Mouse (Mus musculus) embryonic facial prominence, embryonic 13.5 days (tissue): ENCODE measurements at regions not wholly inside any gene's neighbourhood (a gene's known extent, or its start where the extent isn't known, plus 50 kb on each side); places are given as distances from the start of the nearest gene placed in this dataset.

ENCODE experiments used
- ATAC-seq: fragments of 200-750 bp; cut with Nextera tagmentation; 2 replicates; pipeline ENCODE4 v1.8.0; 2017; ENCODE audit warnings: low read depth; ENCODE audit not compliant: insufficient number of reproducible peaks, insufficient read depth, low FRiP score, low TSS enrichment
- H3K27ac ChIP-seq: fragments of 300-500 bp; sonication (generic); 2 replicates; pipeline ENCODE4 v1.5.1; 2015; ENCODE audit warnings: moderate library complexity, mild to moderate bottlenecking, inconsistent platforms
- H3K27me3 ChIP-seq: fragments of 300-500 bp; sonication (generic); 2 replicates; pipeline ENCODE4 v1.6.1; 2015; ENCODE audit warnings: mild to moderate bottlenecking, inconsistent platforms
- H3K36me3 ChIP-seq: fragments of 300-500 bp; sonication (generic); 2 replicates; pipeline ENCODE4 v1.6.1; 2015; ENCODE audit warnings: mild to moderate bottlenecking, inconsistent platforms
- H3K4me1 ChIP-seq: fragments of 300-500 bp; sonication (generic); 2 replicates; pipeline ENCODE4 v1.6.1; 2015; ENCODE audit warnings: inconsistent platforms
- H3K4me2 ChIP-seq: fragments of 300-500 bp; sonication (generic); 2 replicates; pipeline ENCODE4 v1.6.1; 2015; ENCODE audit warnings: moderate library complexity, mild to moderate bottlenecking, inconsistent platforms
- H3K4me3 ChIP-seq: fragments of 300-500 bp; sonication (generic); 2 replicates; pipeline ENCODE4 v1.5.1; 2015; ENCODE audit warnings: mild to moderate bottlenecking, inconsistent platforms
- H3K9ac ChIP-seq: fragments of 300-500 bp; sonication (generic); 2 replicates; pipeline ENCODE4 v1.6.1; 2015; ENCODE audit warnings: mild to moderate bottlenecking, inconsistent platforms
- H3K9me3 ChIP-seq: fragments of 300-500 bp; sonication (generic); 2 replicates; pipeline ENCODE4 v1.6.1; 2016; ENCODE audit warnings: inconsistent platforms
- WGBS: fragments of 180-500 bp; shearing (Covaris S2); methylation state at CpG from one replicate; pipeline ENCODE4 v1.1.7; 2015; ENCODE audit warnings: mixed read lengths; 5-methylcytosine and 5-hydroxymethylcytosine counted together

DNA sequence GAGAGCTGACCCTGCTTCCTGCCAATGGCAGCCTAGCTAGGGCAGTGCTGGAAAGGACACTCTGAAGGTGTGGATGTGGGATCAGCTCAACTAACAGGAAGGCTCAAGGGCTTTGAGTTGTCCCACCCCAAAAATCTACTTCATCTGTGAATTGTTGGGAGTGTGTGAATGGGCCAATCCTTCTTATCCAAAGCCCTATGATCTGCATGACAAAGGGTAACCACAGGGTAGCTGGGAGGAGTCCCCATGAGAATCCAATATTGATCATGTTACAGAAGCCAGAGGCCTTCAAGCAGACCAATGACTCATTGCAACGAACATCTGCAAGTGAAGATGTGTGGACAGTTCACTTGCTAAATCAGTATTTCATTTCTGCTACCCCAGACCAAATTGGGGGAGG, 51.1 kb upstream of the Adra1b start:
- H3K27me3 ChIP-seq = no peaks in the 10 kb centered on the region
- no peaks in the 10 kb centered on the region for H3K4me1 ChIP-seq
- no peak overlapping the region for H3K9ac ChIP-seq
- peaks cover 4% of the 10 kb centered on the region; the same call in 1 of the 2 replicates for H3K9me3 ChIP-seq
- no peak overlapping the region for H3K4me2 ChIP-seq
- ATAC-seq = no peak
- no peak overlapping the region for H3K27ac ChIP-seq
- H3K36me3 ChIP-seq = no peaks in the 10 kb centered on the region
- H3K4me3 ChIP-seq = no peak overlapping the region
- 59% methylated on average over 1 of the region's 1 CpGs for WGBS

DNA sequence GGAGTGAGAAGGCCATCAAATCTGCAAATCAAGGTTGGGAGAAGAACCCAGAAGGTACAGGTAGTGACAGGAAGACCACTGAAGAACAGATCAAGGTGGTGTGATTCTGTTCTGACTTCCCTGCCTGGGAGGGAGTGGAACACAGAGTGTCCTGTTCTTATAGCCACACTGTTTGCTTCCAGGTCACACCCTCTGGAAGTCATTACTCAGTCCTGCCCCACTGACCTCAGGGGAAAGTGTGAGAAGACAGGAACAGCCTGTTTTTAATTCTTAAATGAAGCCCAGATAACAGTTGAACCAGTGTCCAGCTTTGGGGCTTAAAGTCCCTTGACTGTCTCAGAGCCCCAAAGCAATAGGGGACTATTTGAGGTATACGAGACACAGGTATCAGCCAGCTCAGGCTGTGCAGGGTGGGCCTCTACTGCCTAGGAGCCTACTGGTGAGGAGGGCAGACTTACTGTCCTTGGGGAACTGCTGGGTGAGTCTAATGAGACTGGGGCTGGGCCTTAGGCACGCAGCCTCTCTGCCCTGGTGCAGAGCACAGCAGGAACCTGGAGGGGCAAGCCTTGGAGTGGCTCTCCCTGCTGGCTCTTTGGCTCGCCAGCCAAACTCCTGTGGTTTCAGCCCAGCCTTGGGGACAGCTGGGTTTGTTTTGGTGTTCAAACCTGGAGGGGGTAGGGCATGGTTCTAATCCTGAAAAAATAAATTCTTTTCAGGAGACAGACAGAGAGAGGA, 57.4 kb upstream of the Adra1b start:
- Histone ChIP-seq H3K36me3 (no peaks in the 10 kb centered on the region), H3K4me2 (no peak overlapping the region), H3K4me1 (peaks cover 5% of the 10 kb centered on the region; the same call in 1 of the 2 replicates), H3K9ac (no peak overlapping the region), H3K9me3 (no peaks in the 10 kb centered on the region), H3K4me3 (no peak overlapping the region), H3K27ac (no peak overlapping the region), H3K27me3 (no peaks in the 10 kb centered on the region)
- WGBS = 25% methylated on average over 3 of the region's 3 CpGs
- ATAC-seq = no peak

DNA sequence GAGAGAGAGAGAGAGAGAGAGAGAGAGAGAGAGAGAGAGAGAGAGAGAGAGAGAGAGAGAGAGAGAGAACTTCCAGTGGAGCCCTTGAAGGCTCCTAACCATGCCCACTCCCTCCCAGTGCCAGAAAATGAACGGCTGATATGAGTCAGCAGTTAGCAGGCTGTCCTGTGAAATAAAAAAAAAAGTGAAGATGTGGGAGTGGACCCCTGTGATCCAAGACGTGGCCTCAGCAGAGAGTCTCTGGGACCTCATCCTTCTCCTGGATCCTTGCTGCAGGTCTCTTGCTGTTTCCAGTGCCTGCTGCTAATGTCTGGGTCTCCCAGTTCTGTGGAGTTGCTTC, 57.9 kb upstream of the Adra1b start:
- Histone ChIP-seq H3K9me3 (no peaks in the 10 kb centered on the region), H3K9ac (no peak overlapping the region), H3K36me3 (no peaks in the 10 kb centered on the region), H3K27me3 (no peaks in the 10 kb centered on the region), H3K4me2 (no peak overlapping the region), H3K27ac (no peak overlapping the region), H3K4me3 (no peak overlapping the region), H3K4me1 (peaks cover 5% of the 10 kb centered on the region; the same call in 1 of the 2 replicates)
- no peak for ATAC-seq
- WGBS = 32% methylated on average over 2 of the region's 2 CpGs

DNA sequence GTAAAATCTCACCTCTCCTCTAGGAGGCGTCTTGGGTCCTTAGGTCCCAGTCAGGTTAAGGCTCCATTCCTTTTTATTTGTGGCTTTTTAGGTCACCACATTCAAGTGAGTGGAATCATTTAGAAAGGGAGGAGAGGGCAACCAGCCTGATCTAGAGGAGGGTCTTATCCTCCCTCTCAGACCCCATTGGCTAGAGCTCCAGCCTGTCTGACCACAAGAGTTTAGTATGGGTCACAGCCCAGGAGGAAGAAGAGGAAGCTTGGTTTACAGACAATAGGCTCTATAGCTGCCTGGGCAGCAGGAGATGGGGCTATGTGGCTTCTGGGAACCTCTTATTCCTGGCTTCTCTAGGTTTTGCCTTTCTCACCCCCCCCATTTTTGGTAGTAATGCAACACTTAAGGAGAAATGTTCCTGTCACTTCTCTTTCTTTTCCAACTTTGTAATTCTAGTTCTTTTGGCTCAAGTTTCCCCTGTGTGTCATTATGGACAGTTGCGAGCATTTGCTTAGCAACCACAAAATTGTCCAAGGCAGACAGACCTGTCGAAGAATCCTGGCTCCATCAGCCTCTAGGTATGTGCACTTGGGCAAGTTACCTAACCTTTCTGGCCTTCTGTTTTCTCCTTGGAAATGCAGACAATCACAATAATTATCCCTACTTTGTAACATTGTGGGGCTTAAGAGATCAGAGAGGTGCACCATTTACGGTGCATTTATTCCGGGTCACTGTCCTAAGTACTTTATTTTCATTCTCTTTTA, 59.5 kb upstream of the Adra1b start:
- Histone ChIP-seq H3K4me2 (no peak overlapping the region), H3K4me3 (no peak overlapping the region), H3K27ac (no peak overlapping the region), H3K27me3 (no peaks in the 10 kb centered on the region), H3K9ac (no peak overlapping the region), H3K4me1 (peaks cover 5% of the 10 kb centered on the region; the same call in 1 of the 2 replicates), H3K36me3 (no peaks in the 10 kb centered on the region), H3K9me3 (no peaks in the 10 kb centered on the region)
- 68% methylated on average over 5 of the region's 5 CpGs for WGBS
- no peak for ATAC-seq

DNA sequence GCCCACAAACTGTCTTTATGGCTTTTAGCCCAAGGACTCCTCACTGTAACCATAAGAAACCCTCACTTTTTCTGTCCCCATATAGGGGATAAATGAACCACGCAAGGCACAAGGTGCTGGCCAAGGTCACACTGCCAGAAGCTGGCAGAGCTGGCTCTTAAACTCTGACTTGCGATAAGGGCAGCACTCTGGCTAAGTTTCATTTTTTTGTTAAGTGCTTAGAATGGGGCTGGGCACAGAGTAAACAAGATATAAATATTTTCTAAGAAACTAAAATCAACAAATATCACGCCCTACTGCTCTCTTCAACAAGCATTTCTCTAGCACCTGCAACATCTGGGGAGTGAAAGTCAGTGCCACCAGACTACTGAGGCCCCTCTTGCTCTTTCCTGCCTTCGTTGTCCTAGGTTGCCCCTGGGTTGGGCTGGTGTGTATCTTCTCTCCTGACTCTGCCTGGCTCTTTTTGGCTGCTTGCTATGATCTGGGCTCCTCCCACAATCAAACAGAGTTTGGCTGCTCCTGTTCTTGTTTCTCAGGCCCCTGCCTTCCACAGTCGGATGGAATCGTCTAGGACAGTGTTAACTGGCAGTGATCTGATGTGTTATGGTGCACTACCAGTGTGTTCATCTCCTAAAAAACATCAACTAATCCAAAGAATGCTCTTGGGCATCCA, 60.5 kb upstream of the Adra1b start:
- Histone ChIP-seq H3K4me2 (no peak overlapping the region), H3K27ac (no peak overlapping the region), H3K9ac (no peak overlapping the region), H3K27me3 (no peaks in the 10 kb centered on the region), H3K36me3 (no peaks in the 10 kb centered on the region), H3K9me3 (no peaks in the 10 kb centered on the region), H3K4me3 (no peak overlapping the region), H3K4me1 (peaks cover 5% of the 10 kb centered on the region; the same call in 1 of the 2 replicates)
- ATAC-seq = no peak
- WGBS = 85% methylated on average over 6 of the region's 6 CpGs

DNA sequence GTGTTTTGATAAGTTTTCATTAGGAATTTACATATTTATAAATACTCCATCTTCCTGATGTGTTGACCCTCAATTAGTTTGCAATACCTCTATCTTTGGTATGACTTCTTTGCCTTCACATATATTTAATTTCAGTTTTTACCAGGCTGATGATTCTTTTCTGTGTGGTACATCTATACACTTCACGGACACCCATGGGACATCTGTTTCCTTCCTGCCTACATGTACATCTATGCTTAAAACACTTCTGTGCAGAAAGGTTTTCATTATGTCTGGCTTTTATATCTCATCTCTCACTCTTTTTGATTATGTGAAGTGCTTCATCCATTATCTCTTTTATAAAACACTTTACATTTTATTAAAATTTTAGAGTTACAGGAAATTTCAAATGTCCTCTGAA, 66.8 kb upstream of the Adra1b start:
- Histone ChIP-seq H3K4me1 (no peaks in the 10 kb centered on the region), H3K4me2 (no peak overlapping the region), H3K4me3 (no peak overlapping the region), H3K9me3 (no peaks in the 10 kb centered on the region), H3K36me3 (no peaks in the 10 kb centered on the region), H3K27ac (no peak overlapping the region), H3K9ac (no peak overlapping the region), H3K27me3 (no peaks in the 10 kb centered on the region)
- ATAC-seq = no peak
- WGBS = 78% methylated on average over 1 of the region's 1 CpGs

DNA sequence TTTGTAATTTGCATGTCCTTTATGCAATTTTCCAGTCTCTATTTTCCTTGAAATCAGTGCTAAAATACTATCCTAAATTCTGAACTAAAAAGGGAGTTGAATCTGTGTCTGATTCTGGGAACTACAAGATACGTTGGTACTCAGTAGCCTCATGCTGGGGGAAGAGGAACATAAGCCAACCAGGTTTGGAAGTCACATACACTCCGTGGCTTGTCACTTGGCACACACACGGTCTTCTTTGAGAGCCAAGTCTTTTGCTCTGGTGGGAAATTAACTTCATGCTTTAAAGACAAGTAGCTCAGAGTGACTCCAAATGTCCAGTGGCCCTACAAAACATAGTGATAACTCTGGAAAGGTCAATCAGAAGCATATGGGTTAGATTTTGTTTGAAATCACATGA, 70.9 kb upstream of the Adra1b start:
- no peaks in the 10 kb centered on the region for H3K27me3 ChIP-seq
- H3K4me2 ChIP-seq = no peak overlapping the region
- no peak overlapping the region for H3K9ac ChIP-seq
- no peak for ATAC-seq
- H3K27ac ChIP-seq = no peak overlapping the region
- WGBS = 76% methylated on average over 3 of the region's 3 CpGs
- H3K4me3 ChIP-seq = no peak overlapping the region
- no peaks in the 10 kb centered on the region for H3K4me1 ChIP-seq
- H3K9me3 ChIP-seq = no peaks in the 10 kb centered on the region
- no peaks in the 10 kb centered on the region for H3K36me3 ChIP-seq

DNA sequence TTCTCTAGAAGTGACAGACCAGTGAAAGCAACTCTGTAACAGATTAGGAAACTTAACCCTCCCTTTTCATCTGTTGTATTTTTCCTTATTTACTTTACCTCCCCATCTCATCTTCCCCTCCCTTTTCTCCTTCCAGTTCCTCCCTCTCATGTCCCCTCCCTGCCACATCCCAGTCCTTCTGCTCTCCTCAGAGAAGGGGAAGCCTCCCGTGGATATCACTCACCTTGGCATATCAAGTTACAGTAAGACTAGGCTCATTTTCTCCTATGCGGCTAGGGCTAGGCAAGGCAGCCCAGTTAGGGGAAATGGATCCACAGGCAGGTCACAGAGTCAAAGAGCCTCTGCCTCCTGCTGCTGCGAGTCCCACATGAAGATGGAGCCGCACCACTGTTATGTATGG, 75.0 kb upstream of the Adra1b start:
- Histone ChIP-seq H3K4me2 (no peak overlapping the region), H3K27me3 (no peaks in the 10 kb centered on the region), H3K9me3 (no peaks in the 10 kb centered on the region), H3K36me3 (no peaks in the 10 kb centered on the region), H3K27ac (no peak overlapping the region), H3K4me1 (no peaks in the 10 kb centered on the region; the same call in 1 of the 2 replicates), H3K9ac (no peak overlapping the region), H3K4me3 (no peak overlapping the region)
- 38% methylated on average over 4 of the region's 4 CpGs for WGBS
- no peak for ATAC-seq

DNA sequence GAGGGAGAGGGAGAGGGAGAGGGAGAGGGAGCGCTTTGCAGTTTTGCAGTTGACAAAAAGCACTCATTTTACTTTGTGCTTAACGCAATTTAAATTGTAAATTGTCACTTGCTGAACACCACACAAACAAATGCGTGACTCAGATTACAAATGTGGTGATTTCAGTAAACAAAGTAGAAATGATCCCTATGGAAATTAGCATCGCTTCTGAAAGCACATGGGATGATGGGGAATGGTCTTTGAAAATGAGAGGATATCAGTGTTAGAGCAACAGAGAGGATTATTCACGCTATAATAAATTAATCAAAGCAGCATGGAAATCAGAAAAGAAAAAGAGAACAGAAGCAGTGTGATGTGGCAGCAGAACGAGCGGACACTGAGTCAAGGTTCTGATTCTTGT, 78.4 kb upstream of the Adra1b start:
- no peak overlapping the region for H3K27ac ChIP-seq
- 42% methylated on average over 7 of the region's 7 CpGs for WGBS
- H3K27me3 ChIP-seq = no peaks in the 10 kb centered on the region
- ATAC-seq = no peak
- H3K4me3 ChIP-seq = no peak overlapping the region
- no peaks in the 10 kb centered on the region for H3K9me3 ChIP-seq
- H3K36me3 ChIP-seq = no peaks in the 10 kb centered on the region
- H3K9ac ChIP-seq = no peak overlapping the region
- no peaks in the 10 kb centered on the region; the same call in 1 of the 2 replicates for H3K4me1 ChIP-seq
- H3K4me2 ChIP-seq = no peak overlapping the region

DNA sequence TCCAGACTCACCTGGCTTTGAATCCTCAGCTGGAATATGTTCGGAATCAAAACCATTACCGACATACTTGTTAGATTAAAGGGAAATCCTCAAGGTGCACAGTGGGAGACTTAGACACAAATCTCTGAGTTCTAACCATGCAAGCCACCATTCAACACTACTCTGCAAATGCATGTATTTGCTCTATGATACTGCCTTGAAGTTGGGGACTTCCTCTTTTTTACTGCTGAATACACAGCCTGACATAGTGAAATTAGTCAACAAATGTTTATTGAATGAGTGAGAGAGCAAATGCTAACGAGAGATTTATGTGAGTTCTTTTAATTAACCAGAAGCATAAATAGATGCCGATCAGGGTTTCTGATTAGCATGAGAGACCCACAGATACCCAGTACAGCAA, 79.4 kb upstream of the Adra1b start:
- no peak for ATAC-seq
- Histone ChIP-seq H3K4me1 (no peaks in the 10 kb centered on the region; the same call in 1 of the 2 replicates), H3K9me3 (no peaks in the 10 kb centered on the region), H3K9ac (no peak overlapping the region), H3K27ac (no peak overlapping the region), H3K36me3 (no peaks in the 10 kb centered on the region), H3K4me2 (no peak overlapping the region), H3K4me3 (no peak overlapping the region), H3K27me3 (no peaks in the 10 kb centered on the region)
- 79% methylated on average over 4 of the region's 4 CpGs for WGBS

DNA sequence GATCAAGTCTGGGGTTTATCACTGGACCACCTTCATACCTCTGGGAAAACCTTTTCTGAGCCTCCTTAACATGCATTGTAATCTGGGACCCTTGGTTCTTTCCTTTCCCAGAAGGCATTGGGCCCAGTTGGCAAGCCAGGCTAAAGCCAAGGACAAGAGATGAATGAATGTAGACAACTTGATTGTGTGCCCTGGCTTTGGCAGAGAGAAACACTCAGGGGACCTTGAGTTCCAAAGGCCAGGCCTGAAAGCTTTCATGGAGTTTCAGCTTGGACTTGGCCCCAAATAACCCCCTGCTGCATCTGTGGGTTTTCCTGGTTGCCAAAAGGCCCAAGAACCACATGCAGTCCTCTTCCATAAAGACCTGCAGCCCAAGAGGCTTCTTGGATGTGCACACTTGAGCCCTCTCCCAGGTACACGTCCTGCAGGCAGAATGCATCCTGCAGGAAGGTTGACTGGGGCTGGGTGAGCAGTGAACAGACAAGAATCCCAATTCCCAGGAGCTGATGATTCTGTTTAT, 89.0 kb upstream of the Adra1b start:
- H3K9ac ChIP-seq = no peak overlapping the region
- H3K27me3 ChIP-seq = no peaks in the 10 kb centered on the region
- no peaks in the 10 kb centered on the region for H3K36me3 ChIP-seq
- 74% methylated on average over 1 of the region's 1 CpGs for WGBS
- peaks cover 15% of the 10 kb centered on the region for H3K4me1 ChIP-seq
- no peak overlapping the region for H3K4me3 ChIP-seq
- no peaks in the 10 kb centered on the region for H3K9me3 ChIP-seq
- no peak overlapping the region for H3K27ac ChIP-seq
- H3K4me2 ChIP-seq = no peak overlapping the region
- no peak for ATAC-seq
